Mouse (Mus musculus): ENCODE measurements around the gene Micu2. TPM values are rescaled to one million over a fixed set of nuclear protein-coding genes. Genes with fewer than 3 reads are reported as not detected.
A peak's percentile ranks its signal among the peaks of the same experiment; 100 is the strongest.

Gene Micu2
- 68.8 and 71.9 TPM in 2 replicates for polyA plus RNA-seq (2015; fragmentation: Nextera tagmentation; extraction: Ambion mirVana)

GRCm38 (mm10) chr14:57998526-57999401 is at the start of gene Micu2:
Gene Micu2 (minus strand): TSS chr14:57999262.
- no peaks in the 10 kb centered on the region for H3K9me3 ChIP-seq
- peak within 1 kb of the TSS; percentile 69 for H3K4me3 ChIP-seq
- no peaks in the 10 kb centered on the region for H3K27me3 ChIP-seq
- no peaks in the 10 kb centered on the region for H3K36me3 ChIP-seq
- H3K4me1 ChIP-seq, result peaks cover 15% of the 10 kb centered on the region
- H3K4me2 ChIP-seq (replicated peaks), result peak within 1 kb of the TSS; percentile 70
- ATAC-seq (replicated peaks), result peak; percentile 98
- H3K9ac ChIP-seq (replicated peaks), result peak within 1 kb of the TSS; percentile 61
- WGBS, result 2% methylated on average over 75 of the region's 76 CpGs
- H3K27ac ChIP-seq (replicated peaks), result peak within 1 kb of the TSS; percentile 69

GRCm38 (mm10) chr14:58046639-58047284 is 47.7 kb upstream of the Micu2 start:
- Histone ChIP-seq H3K27me3 (no peaks in the 10 kb centered on the region), H3K27ac (replicated peaks) (no peak overlapping the region), H3K4me2 (replicated peaks) (no peak overlapping the region), H3K9ac (replicated peaks) (no peak overlapping the region), H3K4me3 (no peak overlapping the region), H3K36me3 (no peaks in the 10 kb centered on the region), H3K9me3 (no peaks in the 10 kb centered on the region), H3K4me1 (no peaks in the 10 kb centered on the region)
- ATAC-seq (replicated peaks), result no peak
- WGBS, result 90% methylated on average over 4 of the region's 4 CpGs

- ATAC-seq (replicated peaks), result peak; percentile 63
- 7% methylated on average over 6 of the region's 6 CpGs for WGBS
- Histone ChIP-seq H3K36me3 (no peaks in the 10 kb centered on the region), H3K9ac (replicated peaks) (no peak overlapping the region), H3K27me3 (no peaks in the 10 kb centered on the region), H3K4me1 (no peaks in the 10 kb centered on the region; the same call in 1 of the 2 replicates), H3K9me3 (no peaks in the 10 kb centered on the region), H3K27ac (replicated peaks) (no peak overlapping the region), H3K4me3 (no peak overlapping the region), H3K4me2 (replicated peaks) (no peak overlapping the region)
Observed at GRCm38 (mm10) chr14:58036174-58036573, 37.1 kb upstream of the Micu2 start.

- Histone ChIP-seq H3K27ac (replicated peaks) (no peak overlapping the region), H3K9me3 (no peaks in the 10 kb centered on the region), H3K27me3 (no peaks in the 10 kb centered on the region), H3K4me1 (no peaks in the 10 kb centered on the region; the same call in 1 of the 2 replicates), H3K36me3 (no peaks in the 10 kb centered on the region), H3K4me2 (replicated peaks) (0 out of 2 replicates have a peak overlapping the region, but pooled peaks have one; percentile 15), H3K9ac (replicated peaks) (no peak overlapping the region), H3K4me3 (no peak overlapping the region)
- no peak for ATAC-seq (replicated peaks)
- WGBS, result 7% methylated on average over 8 of the region's 8 CpGs
Observed at GRCm38 (mm10) chr14:58034567-58034966, 35.5 kb upstream of the Micu2 start.

GRCm38 (mm10) chr14:58018869-58019268 is 19.8 kb upstream of the Micu2 start:
- WGBS, result 34% methylated on average over 2 of the region's 2 CpGs
- Histone ChIP-seq H3K27me3 (no peaks in the 10 kb centered on the region), H3K9me3 (no peaks in the 10 kb centered on the region), H3K27ac (replicated peaks) (no peak overlapping the region), H3K4me3 (no peak overlapping the region), H3K4me1 (no peaks in the 10 kb centered on the region), H3K9ac (replicated peaks) (no peak overlapping the region), H3K36me3 (no peaks in the 10 kb centered on the region), H3K4me2 (replicated peaks) (no peak overlapping the region)
- ATAC-seq (replicated peaks), result no peak

GRCm38 (mm10) chr14:58003852-58004251 is 4.8 kb upstream of the Micu2 start:
- no peak for ATAC-seq (replicated peaks)

GRCm38 (mm10) chr14:58002161-58002560 is 3.1 kb upstream of the Micu2 start:
- H3K4me1 ChIP-seq, result peaks cover 15% of the 10 kb centered on the region
- 86% methylated on average over 1 of the region's 1 CpGs for WGBS
- H3K36me3 ChIP-seq, result no peaks in the 10 kb centered on the region
- H3K4me3 ChIP-seq, result no peak overlapping the region
- no peak for ATAC-seq (replicated peaks)
- H3K27me3 ChIP-seq, result no peaks in the 10 kb centered on the region
- no peak overlapping the region for H3K4me2 ChIP-seq (replicated peaks)
- no peaks in the 10 kb centered on the region for H3K9me3 ChIP-seq
- no peak overlapping the region for H3K9ac ChIP-seq (replicated peaks)
- H3K27ac ChIP-seq (replicated peaks), result no peak overlapping the region; the same call in 1 of the 2 replicates

More at GRCm38 (mm10) chr14:58003852-58004251, 4.8 kb upstream of the Micu2 start:
- Histone ChIP-seq H3K9ac (replicated peaks) (no peak overlapping the region), H3K27me3 (no peaks in the 10 kb centered on the region), H3K9me3 (no peaks in the 10 kb centered on the region), H3K4me3 (no peak overlapping the region), H3K4me1 (peaks cover 6% of the 10 kb centered on the region), H3K36me3 (no peaks in the 10 kb centered on the region), H3K4me2 (replicated peaks) (no peak overlapping the region), H3K27ac (replicated peaks) (no peak overlapping the region)
- 74% methylated on average over 6 of the region's 6 CpGs for WGBS

- H3K4me2 ChIP-seq (replicated peaks), result peak overlapping the region; percentile 70
- H3K4me3 ChIP-seq, result peak overlapping the region; percentile 69
- H3K36me3 ChIP-seq, result no peaks in the 10 kb centered on the region
- H3K9ac ChIP-seq (replicated peaks), result no peak overlapping the region
- no peaks in the 10 kb centered on the region for H3K9me3 ChIP-seq
- H3K27me3 ChIP-seq, result no peaks in the 10 kb centered on the region
- 38% methylated on average over 5 of the region's 5 CpGs for WGBS
- H3K4me1 ChIP-seq, result peaks cover 15% of the 10 kb centered on the region
- ATAC-seq (replicated peaks), result no peak
- peak overlapping the region; percentile 69 for H3K27ac ChIP-seq (replicated peaks)
Observed at GRCm38 (mm10) chr14:57999402-57999734, 306 bp upstream of the Micu2 start.

- Histone ChIP-seq H3K36me3 (no peaks in the 10 kb centered on the region), H3K9me3 (no peaks in the 10 kb centered on the region), H3K27me3 (no peaks in the 10 kb centered on the region), H3K4me1 (peaks cover 15% of the 10 kb centered on the region), H3K9ac (replicated peaks) (no peak overlapping the region), H3K4me2 (replicated peaks) (no peak overlapping the region), H3K4me3 (no peak overlapping the region), H3K27ac (replicated peaks) (no peak overlapping the region)
- 66% methylated on average over 1 of the region's 1 CpGs for WGBS
- ATAC-seq (replicated peaks), result no peak
Observed at GRCm38 (mm10) chr14:57997431-57997830, 1.6 kb downstream of the Micu2 start.

GRCm38 (mm10) chr14:57996210-57996609 is 2.9 kb downstream of the Micu2 start:
- no peak overlapping the region for H3K9ac ChIP-seq (replicated peaks)
- no peak for ATAC-seq (replicated peaks)
- 89% methylated on average over 3 of the region's 3 CpGs for WGBS

GRCm38 (mm10) chr14:57991761-57992160 is 7.3 kb downstream of the Micu2 start:
- Histone ChIP-seq H3K27ac (replicated peaks) (no peak overlapping the region), H3K4me1 (no peaks in the 10 kb centered on the region), H3K27me3 (no peaks in the 10 kb centered on the region), H3K9me3 (0 out of 2 replicates have a peak, but pooled peaks cover 6% of the 10 kb centered on the region), H3K4me3 (no peak overlapping the region), H3K9ac (replicated peaks) (no peak overlapping the region), H3K36me3 (0 out of 2 replicates have a peak, but pooled peaks cover 5% of the 10 kb centered on the region), H3K4me2 (replicated peaks) (no peak overlapping the region)
- ATAC-seq (replicated peaks), result no peak

More at GRCm38 (mm10) chr14:57996210-57996609, 2.9 kb downstream of the Micu2 start:
- no peak overlapping the region for H3K4me3 ChIP-seq
- no peak overlapping the region for H3K4me2 ChIP-seq (replicated peaks)
- peaks cover 15% of the 10 kb centered on the region for H3K4me1 ChIP-seq
- H3K36me3 ChIP-seq, result no peaks in the 10 kb centered on the region
- no peak overlapping the region for H3K27ac ChIP-seq (replicated peaks)
- H3K27me3 ChIP-seq, result no peaks in the 10 kb centered on the region
- H3K9me3 ChIP-seq, result no peaks in the 10 kb centered on the region

GRCm38 (mm10) chr14:57989162-57989561 is 9.9 kb downstream of the Micu2 start:
- Histone ChIP-seq H3K9ac (replicated peaks) (no peak overlapping the region), H3K4me2 (replicated peaks) (no peak overlapping the region), H3K36me3 (0 out of 2 replicates have a peak, but pooled peaks cover 5% of the 10 kb centered on the region), H3K27me3 (no peaks in the 10 kb centered on the region), H3K4me3 (no peak overlapping the region), H3K4me1 (no peaks in the 10 kb centered on the region), H3K27ac (replicated peaks) (no peak overlapping the region), H3K9me3 (0 out of 2 replicates have a peak, but pooled peaks cover 6% of the 10 kb centered on the region)
- no peak for ATAC-seq (replicated peaks)
- 99% methylated on average over 2 of the region's 2 CpGs for WGBS

Data from forebrain, embryonic 15.5 days (tissue).